Mouse (Mus musculus): ENCODE data around the gene Nrarp. TPM values are rescaled to one million over a fixed set of nuclear protein-coding genes. Genes with fewer than 3 reads are reported as not detected.

The Nrarp gene
- polyA plus RNA-seq, 1 experiment = 46.0 TPM

- 1% methylated on average over 51 of the region's 53 CpGs for WGBS
- no peak for TF ChIP-seq CTCF (IDR thresholded peaks at IDR 0.05; ENCODE audit: insufficient read depth, low read length)
- TF ChIP-seq POLR2A (IDR thresholded peaks at IDR 0.05; ENCODE audit: borderline replicate concordance, extremely low read depth, low read depth, low read length) = peak; percentile 25; the same call in 1 of the 2 replicates
- Histone ChIP-seq H3K4me3 (replicated peaks; ENCODE audit: extremely low read depth, low read depth, low read length) (peak overlapping the region; percentile 91), H3K4me1 (ENCODE audit: control insufficient read depth, insufficient read depth, low read length) (peaks cover 14% of the 10 kb centered on the region)
- peak; percentile 79 for DNase-seq
These were observed 43.3 kb downstream of the Nrarp start for GRCm38 (mm10) chr2:25223681-25224491.

- Histone ChIP-seq H3K4me1 (ENCODE audit: control insufficient read depth, insufficient read depth, low read length) (peaks cover 15% of the 10 kb centered on the region), H3K4me3 (replicated peaks; ENCODE audit: extremely low read depth, low read depth, low read length) (peak within 1 kb of the TSS; percentile 91)
- TF ChIP-seq CTCF (IDR thresholded peaks at IDR 0.05; ENCODE audit: insufficient read depth, low read length) (no peak), POLR2A (IDR thresholded peaks at IDR 0.05; ENCODE audit: borderline replicate concordance, extremely low read depth, low read depth, low read length) (peak; percentile 99)
- under 1% methylated on average over 17 of the region's 17 CpGs for WGBS
- DNase-seq = no peak
These were observed 43.9 kb downstream of the Nrarp start, which contains the start of gene Tubb4b for GRCm38 (mm10) chr2:25224492-25224765. Gene Tubb4b (minus strand): TSS chr2:25224702.

GRCm38 (mm10) chr2:25224766-25225752 lies 44.5 kb downstream of the Nrarp start:
- peak; percentile 88; the same call in 1 of the 2 replicates for TF ChIP-seq POLR2A (IDR thresholded peaks at IDR 0.05; ENCODE audit: borderline replicate concordance, extremely low read depth, low read depth, low read length)
- no peak for TF ChIP-seq CTCF (IDR thresholded peaks at IDR 0.05; ENCODE audit: insufficient read depth, low read length)
- peak; percentile 94 for DNase-seq
- 2% methylated on average over 41 of the region's 41 CpGs for WGBS
- Histone ChIP-seq H3K4me3 (replicated peaks; ENCODE audit: extremely low read depth, low read depth, low read length) (peak overlapping the region; percentile 85), H3K4me1 (ENCODE audit: control insufficient read depth, insufficient read depth, low read length) (peaks cover 15% of the 10 kb centered on the region)

- no peak for DNase-seq
- no peak for TF ChIP-seq POLR2A (IDR thresholded peaks at IDR 0.05; ENCODE audit: borderline replicate concordance, extremely low read depth, low read depth, low read length)
- no peak for TF ChIP-seq CTCF (IDR thresholded peaks at IDR 0.05; ENCODE audit: insufficient read depth, low read length)
- Histone ChIP-seq H3K4me1 (ENCODE audit: control insufficient read depth, insufficient read depth, low read length) (peaks cover 15% of the 10 kb centered on the region), H3K4me3 (replicated peaks; ENCODE audit: extremely low read depth, low read depth, low read length) (no peak overlapping the region)
- WGBS = 71% methylated on average over 8 of the region's 8 CpGs
These were observed 45.3 kb downstream of the Nrarp start for GRCm38 (mm10) chr2:25225811-25226379.

DNA sequence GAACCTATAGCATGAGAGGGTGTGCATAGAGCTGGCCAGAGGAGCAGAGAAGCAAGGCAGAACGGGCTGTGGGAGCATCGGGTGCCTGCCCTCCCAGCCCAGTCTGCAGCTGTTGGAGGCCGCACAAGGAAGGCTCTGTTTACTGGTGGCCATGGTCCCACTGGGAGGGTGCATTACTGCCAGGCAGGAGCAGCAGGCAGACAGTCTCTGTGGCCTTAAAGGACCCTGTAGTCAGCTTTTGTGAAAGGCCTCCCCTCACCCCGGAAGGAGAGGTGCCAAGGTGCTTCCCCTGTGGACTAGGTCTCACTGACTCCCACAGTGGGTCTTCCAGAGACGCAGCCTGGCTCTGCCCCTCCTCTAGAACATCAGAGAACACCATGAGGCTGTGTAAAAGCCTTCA lies 46.3 kb downstream of the Nrarp start:
- H3K4me1 ChIP-seq (ENCODE audit: control insufficient read depth, insufficient read depth, low read length) = peaks cover 15% of the 10 kb centered on the region
- 73% methylated on average over 5 of the region's 5 CpGs for WGBS
- H3K4me3 ChIP-seq (replicated peaks; ENCODE audit: extremely low read depth, low read depth, low read length) = no peak overlapping the region
- TF ChIP-seq CTCF (IDR thresholded peaks at IDR 0.05; ENCODE audit: insufficient read depth, low read length) = no peak
- no peak for TF ChIP-seq POLR2A (IDR thresholded peaks at IDR 0.05; ENCODE audit: borderline replicate concordance, extremely low read depth, low read depth, low read length)
- no peak for DNase-seq

DNA sequence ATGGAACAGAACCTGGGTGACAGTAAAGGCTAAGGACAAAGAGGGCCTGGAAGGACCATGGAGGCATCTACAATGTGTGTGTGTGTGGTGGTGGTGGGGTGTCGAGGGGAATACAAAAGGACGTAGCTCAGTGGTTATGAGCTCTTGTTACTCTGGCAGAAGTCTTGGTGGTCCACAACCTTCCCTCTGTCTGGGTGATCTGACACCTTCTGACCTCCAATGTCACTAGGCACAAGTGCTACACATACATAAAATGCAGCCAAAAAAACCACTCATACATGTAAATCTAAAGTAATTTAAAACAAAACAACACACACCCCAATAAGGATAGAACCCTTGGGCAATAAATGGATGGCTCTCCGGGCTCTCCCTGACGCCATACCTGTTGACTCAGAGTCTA lies 46.8 kb downstream of the Nrarp start:
- Histone ChIP-seq H3K4me3 (replicated peaks; ENCODE audit: extremely low read depth, low read depth, low read length) (no peak overlapping the region), H3K4me1 (ENCODE audit: control insufficient read depth, insufficient read depth, low read length) (peaks cover 15% of the 10 kb centered on the region)
- WGBS = 96% methylated on average over 4 of the region's 4 CpGs
- no peak for DNase-seq
- no peak for TF ChIP-seq CTCF (IDR thresholded peaks at IDR 0.05; ENCODE audit: insufficient read depth, low read length)
- TF ChIP-seq POLR2A (IDR thresholded peaks at IDR 0.05; ENCODE audit: borderline replicate concordance, extremely low read depth, low read depth, low read length) = no peak

DNA sequence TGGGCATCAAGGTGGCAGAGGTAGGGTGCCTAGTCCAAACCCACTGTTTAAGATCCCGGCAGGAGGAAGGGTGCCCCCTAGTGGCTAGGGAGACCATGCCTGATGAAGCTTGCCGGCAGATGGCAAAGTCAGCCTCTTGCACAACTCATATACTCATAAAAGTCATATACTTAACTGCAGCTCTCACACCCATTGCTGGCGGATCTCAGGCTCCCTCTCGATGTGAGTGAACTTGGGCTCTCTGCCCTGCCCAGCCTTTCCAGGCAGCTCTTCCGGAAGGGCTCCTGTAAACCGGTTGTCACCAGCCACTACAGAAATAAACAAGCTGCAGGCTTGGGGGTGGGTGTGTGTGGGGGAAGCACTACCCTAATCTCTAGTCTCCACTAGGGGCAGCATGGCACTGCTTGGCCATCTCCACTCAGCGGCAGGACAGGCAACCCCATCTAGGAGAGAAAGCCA lies 47.9 kb downstream of the Nrarp start:
- H3K4me3 ChIP-seq (replicated peaks; ENCODE audit: extremely low read depth, low read depth, low read length) = peak overlapping the region; percentile 45
- under 1% methylated on average over 7 of the region's 7 CpGs for WGBS
- peak; percentile 82 for DNase-seq
- TF ChIP-seq CTCF (IDR thresholded peaks at IDR 0.05; ENCODE audit: insufficient read depth, low read length) = peak; percentile 95
- 0 out of 2 replicates have a peak, but pooled peaks have one; percentile 15 for TF ChIP-seq POLR2A (IDR thresholded peaks at IDR 0.05; ENCODE audit: borderline replicate concordance, extremely low read depth, low read depth, low read length)
- peaks cover 15% of the 10 kb centered on the region for H3K4me1 ChIP-seq (ENCODE audit: control insufficient read depth, insufficient read depth, low read length)

DNA sequence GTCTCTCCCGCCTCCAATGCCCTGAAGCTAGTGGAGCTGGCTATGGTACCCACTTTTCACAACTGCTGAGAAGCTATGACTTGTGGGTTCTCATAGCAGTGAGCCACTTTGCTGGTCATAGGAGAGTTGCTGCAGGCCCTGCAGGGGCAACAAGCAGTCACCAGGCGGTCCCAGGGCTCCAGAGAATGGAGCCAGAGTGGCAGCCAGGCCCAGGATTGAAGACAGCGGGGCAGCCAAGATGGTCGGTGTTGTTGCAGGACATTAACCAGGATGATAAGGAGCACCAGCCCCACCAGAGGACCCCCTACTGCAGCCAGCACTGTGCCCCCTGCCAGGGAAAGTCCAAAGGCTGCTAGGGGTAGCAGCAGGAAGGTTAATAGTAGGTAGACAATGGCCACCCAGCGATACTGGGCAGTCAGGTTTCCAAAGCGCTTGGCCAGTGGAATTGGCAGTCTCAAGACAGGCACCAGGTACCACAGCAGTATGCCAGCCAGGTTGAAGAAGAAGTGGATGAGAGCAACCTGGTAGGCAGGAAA lies 48.5 kb downstream of the Nrarp start:
- 67% methylated on average over 6 of the region's 6 CpGs for WGBS
- no peak for DNase-seq

DNA sequence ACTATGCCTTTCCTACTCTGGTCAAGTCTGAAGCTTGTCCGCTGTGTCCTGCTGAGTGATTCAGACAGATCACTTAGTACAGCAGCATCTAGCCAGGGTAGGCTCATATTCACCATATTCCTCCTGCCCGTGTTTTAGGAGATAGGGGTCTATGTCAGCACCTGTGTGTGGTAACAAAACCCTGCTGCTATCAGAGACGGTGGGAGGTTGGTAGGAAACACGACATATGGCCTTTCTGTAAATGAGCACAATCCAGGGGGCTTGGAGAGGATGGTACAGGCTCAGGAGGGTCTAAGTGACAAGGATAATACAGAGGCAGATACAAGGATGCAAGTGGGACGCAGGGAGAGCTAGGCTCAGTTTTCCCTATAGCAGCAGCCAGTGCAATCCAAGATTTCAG lies 49.0 kb downstream of the Nrarp start:
- Histone ChIP-seq H3K4me3 (replicated peaks; ENCODE audit: extremely low read depth, low read depth, low read length) (no peak overlapping the region), H3K4me1 (ENCODE audit: control insufficient read depth, insufficient read depth, low read length) (peaks cover 12% of the 10 kb centered on the region)
- DNase-seq = no peak
- 84% methylated on average over 5 of the region's 5 CpGs for WGBS
- TF ChIP-seq CTCF (IDR thresholded peaks at IDR 0.05; ENCODE audit: insufficient read depth, low read length) (no peak), POLR2A (IDR thresholded peaks at IDR 0.05; ENCODE audit: borderline replicate concordance, extremely low read depth, low read depth, low read length) (no peak)

More for the DNA sequence above, 48.5 kb downstream of the Nrarp start:
- Histone ChIP-seq H3K4me3 (replicated peaks; ENCODE audit: extremely low read depth, low read depth, low read length) (no peak overlapping the region), H3K4me1 (ENCODE audit: control insufficient read depth, insufficient read depth, low read length) (peaks cover 12% of the 10 kb centered on the region)
- TF ChIP-seq POLR2A (IDR thresholded peaks at IDR 0.05; ENCODE audit: borderline replicate concordance, extremely low read depth, low read depth, low read length) (no peak), CTCF (IDR thresholded peaks at IDR 0.05; ENCODE audit: insufficient read depth, low read length) (no peak)
